Mouse (Mus musculus) gastrocnemius, postnatal 10 days (tissue): Measurements from ENCODE around the gene Cacng5. TPM values are rescaled to one million over a fixed set of nuclear protein-coding genes. Genes with fewer than 3 reads are reported as not detected.

Experiments used
- DNase-seq: peaks from one replicate; pipeline ENCODE4 v3.0.0; 2021; ENCODE audit warnings: mixed read lengths
- total RNA-seq, 2 experiments: library from RNA; stranded (reverse); gene quantifications; 2 replicates each; pipeline ENCODE4 v1.2.3; 2021

The Cacng5 gene
- total RNA-seq, 2 experiments from 2014 or later, result 0.38 TPM

DNA sequence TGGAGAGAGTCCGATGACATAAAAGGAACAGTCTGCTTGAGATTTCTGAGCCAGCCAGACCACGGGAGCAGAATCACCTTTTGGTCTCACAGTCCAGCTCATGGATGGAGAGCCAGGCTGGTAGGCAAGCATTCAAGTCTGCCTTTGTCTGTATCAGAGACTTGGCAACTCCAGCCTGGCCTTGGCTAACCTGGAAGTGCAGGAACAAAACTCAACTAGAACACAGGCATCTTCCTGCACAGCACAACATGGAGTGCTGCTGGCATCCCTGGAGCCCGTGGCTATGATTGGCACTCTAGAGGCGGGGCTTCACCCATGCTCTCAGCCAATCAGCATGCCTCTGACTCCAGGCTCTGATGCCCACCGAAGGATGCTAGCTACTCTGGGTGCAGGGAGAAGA is 38.0 kb downstream of the Cacng5 start:
- no peak for DNase-seq

DNA sequence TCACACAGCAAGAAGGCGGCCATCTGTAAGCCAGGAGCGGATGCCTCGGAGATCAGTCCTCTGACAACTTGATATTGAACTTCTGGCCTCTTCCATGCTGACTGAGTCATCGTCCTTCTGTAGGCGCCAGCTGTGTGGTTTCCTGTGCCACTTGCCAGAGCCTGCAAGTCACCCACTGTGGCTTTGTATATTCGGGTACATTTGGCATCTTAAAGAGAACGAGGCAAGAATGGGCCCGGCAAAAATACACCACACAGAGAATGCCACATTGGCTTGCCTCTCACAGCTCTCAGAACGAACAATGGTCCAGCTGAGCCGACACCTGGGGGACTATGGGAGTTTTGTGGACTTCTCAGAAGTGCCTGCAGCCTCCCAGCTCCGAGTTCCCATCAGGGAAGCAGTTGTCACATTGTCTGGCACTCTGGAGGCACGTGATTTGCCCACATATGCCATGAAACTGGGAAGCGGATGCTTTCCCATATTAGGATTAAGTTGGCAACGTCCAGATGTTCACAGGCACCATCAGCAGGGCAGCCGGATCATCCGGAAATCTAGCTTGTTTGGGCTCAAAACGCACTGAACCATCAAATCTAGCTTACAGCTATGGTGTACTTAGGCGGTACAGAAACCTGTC is 38.9 kb downstream of the Cacng5 start:
- DNase-seq, result no peak

DNA sequence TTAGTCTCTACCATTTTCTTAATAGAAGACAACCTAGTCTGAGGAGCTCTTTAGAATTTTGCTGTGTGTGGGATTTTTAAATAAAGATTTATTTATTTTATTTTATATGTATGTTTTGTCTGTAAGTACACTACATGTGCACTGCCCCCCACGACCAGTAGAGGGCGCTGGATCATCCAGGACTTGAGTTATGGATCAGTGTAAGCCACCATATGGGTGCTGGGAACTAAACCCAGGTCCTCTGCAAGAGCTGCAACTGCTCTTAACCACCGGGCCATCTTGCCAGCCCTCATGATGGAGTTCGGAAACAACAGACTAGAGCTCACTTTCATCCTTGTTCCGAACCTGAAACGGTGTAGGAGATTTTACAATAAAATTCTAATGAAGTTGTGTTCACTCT is 42.1 kb downstream of the Cacng5 start:
- DNase-seq, result no peak

DNA sequence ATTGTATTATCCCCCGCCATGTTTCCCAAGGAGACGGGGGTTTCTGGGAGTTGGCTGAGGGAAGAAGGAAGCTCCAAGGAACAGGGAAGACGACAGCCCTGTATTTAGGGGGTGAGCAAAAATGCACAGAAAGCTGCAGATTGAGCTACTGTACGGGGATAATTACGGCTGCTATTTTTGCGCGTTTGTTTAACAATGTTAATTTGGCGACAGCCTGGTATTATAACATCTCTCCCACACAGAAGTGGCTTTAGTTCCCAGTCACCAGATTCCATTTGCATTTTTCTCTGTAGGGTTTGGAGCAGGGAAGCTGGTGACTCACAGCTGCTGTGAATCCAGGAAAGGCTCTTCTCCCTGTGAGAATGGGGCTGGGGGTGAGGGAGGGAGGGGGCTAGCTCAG is 47.3 kb downstream of the Cacng5 start:
- DNase-seq, result no peak

DNA sequence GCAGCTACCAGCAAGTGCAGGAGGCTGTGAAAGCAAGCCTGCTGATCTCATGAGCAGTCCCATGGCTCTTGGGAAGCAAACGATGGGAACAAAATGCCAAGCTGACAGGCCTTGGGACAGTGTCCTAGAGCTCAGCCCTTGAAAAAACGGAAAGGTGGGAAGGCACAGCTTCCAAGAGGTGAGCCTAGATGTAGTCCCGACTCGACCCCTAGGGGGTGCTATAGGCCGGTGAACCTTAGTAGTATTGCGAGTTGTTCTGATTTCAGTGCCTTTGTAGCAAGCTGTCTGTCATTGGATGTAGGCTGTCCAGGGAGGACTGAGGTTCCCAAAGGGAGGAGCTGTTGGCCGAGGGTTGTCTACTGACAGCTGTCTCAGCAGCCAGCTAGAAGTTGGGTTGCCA is 49.7 kb downstream of the Cacng5 start:
- DNase-seq, result peak; percentile 82

DNA sequence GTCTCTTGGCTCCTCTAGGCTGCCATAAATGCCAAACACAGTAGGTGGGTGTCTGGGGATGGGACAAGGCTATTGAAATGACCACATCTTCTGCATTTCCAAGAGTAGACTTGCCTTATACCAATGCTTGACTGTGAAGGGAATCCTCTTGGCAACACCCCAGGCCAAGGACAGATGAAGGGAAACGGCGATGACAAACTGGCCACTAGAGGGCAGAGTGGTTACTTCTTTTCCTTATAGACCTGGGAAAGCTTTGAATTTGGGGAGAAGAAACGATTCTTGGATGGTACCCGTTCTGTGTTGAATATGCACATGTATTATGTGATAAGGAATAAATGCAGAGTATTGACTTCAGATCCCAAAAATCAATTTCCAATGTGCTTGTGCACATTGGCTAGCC is 50.8 kb downstream of the Cacng5 start:
- DNase-seq, result peak; percentile 78

DNA sequence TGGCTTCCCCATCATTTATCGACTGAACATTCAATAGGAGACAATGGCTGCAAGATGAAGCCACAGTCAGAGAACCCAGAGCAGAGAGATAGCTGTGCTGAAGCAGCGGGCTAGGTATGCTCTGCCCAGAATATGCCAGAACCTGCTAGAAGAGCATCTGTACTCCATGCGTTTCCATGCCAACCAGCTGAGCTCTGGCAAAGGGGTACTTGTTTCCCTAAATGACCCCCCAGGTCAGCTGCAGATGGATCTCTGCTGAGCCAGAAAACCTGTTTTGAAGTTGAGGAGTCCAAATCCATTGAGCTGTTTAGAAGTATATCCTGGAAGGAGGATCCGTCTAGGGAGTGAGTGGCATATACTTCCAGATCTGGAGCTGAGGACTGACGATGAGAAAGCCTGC is 53.1 kb downstream of the Cacng5 start:
- no peak for DNase-seq

DNA sequence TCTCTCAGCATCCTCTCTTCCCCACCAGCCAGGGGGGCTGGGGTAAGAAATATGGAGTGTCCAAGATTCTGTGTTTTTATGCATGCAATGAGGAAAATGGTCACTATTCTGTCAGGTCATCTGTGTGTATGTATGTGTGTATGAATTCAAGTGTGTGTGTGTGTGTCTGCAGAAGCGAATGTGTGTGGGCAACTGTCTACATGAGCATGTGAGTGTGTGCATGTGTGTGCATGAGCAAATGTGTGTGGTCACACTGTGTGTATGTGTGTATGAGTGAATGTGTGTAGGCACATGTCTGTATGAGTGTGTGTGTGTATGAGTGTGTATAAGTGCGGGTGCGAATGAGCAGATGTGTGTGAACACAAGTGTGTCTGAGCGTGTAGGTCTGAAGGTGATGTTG is 55.0 kb downstream of the Cacng5 start:
- no peak for DNase-seq

DNA sequence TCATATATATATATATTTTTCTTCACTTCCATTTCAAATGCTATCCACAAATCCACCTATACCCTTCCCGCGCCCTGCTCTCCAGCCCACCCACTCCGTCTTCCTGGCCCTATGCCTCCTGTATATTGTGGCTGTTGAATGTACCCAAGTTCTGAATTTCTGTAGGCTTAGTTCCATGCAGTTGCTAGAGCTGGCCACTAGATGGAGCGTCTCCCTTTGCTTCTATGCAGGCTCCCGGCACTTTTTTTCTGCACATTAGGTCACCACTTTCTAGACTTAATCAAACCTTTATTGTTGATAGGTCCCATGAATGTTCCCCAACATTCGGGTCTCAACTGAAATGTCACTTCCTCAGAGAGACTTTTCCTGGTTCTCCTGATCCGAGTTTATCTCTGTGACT is 55.6 kb downstream of the Cacng5 start:
- peak; percentile 31 for DNase-seq

DNA sequence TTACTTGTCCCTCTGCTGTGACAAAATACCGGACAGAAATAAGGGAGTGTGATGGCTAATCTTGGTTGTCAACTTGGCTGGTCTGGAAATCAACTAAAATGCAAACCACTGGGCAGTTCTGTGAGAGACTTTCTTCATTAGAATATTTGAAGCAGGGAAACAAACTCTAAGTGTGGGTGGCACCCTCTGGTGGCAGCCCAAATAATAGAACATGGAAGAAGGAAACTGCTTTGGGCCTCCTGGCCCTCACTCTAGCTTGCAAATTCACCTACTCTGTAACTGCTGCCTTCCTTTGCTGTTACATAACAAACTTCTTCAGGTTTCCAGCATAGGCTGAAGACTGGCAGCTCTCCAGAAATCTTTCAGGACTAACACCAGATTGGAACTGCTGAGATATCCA is 61.8 kb downstream of the Cacng5 start:
- peak; percentile 55 for DNase-seq

DNA sequence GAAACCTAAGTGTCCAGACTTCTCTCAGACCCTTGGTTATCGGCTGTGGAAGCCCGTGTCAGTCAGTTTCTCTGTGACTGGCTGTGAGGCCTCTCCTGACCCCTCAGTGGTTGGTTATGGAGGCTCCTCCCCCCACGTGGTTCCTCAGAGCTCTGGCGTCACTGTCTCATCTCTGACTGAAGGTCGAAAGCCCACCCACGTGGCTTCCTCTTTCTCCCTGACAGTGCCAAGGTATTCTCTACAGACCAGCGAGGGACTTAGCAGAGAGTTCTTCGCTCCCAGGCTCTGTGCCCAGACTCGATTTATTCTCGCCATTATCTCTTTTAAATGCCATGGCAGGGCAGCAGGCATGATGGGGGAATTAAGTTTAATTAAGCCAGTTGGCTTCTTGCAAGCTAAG is 65.2 kb downstream of the Cacng5 start:
- DNase-seq, result peak; percentile 11

DNA sequence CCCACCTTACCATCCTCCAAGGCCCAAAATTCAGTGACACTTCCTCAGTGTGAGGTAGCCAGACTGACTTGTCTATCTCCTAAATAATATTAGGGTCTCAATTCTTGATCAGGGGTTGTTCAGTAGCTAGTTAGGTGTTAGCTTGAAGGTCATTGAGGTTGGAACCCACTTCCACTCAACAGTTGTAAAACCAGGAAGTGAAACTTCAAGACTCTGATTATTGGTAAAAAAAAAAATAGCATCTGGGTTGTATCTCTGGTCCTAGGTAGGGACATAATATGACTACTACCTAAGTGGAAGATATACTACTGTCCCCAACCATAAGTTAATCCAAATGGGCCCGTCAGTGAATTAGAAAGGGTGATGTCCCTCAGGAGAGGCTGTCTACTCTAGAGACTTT is 70.7 kb downstream of the Cacng5 start:
- no peak for DNase-seq

DNA sequence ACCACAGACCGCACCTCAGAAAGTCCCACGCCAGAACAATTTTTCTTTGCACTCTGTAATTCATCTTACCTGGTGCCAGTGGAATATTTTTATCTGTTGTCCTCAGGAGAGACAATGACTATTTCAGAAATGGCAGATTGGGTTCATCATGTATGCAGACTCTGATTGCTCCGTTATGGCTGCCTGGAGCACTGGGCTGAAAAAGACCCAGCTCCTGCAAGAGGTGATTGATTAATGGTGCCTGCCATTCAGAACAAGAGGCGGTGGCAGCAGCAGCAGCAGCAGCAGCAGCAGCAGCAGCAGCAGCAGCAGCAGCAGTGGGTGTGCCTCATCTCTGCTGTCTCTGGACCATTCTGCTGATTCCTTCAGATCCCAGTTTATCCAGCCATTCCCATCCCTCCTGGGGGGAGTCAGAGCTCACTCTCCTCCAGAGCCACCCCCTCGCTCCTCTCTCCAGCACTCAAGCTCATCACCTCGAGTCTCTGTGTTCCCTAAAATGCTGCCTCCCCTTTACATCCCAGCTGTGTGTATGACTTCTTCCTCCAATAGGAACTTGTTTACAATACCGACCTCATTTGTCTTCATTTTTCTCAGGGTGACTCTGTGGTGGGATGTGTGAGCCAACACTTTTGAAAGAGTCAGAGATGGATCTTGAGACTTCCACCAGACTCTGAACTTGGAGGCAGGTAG is 81.4 kb downstream of the Cacng5 start:
- no peak for DNase-seq

Other genes with a start within 250 kb of the Cacng5 start
- 100 to 1,000 TPM; 457 to 476 TPM for gene Cacng1, start 198.5 kb downstream of the Cacng5 start, total RNA-seq
- under 1 TPM; 0.75 to 0.95 TPM for gene Cacng4, start 120.5 kb downstream of the Cacng5 start, total RNA-seq